In the genomic region with DNA sequence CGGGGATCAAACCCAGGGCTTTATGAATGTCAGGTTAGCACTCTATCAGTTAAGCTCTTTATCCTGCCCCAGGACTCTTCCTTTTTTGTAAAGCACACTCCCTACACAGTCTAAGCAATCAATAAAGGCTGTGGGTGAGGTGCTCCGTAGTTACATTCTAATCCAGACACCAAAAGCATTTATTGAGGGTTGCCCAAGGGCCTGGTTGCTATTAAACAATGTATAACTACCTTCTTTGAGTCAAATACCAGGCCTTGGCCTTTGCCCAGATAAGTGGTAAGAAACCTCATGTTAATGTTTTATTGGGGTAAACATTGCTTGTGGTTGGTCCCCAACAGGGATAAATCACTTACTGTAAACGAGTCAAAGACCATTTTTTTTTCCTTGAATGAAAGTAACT, we compare ENCODE assay signal across 17 mouse cellular contexts. TPM values are rescaled to one million over a fixed set of nuclear protein-coding genes. Genes with fewer than 3 reads are reported as not detected.
DNase-seq lines count a peak whose midpoint lies in the region; ATAC-seq and TF ChIP-seq lines count a peak whose summit lies in the region.
"Had no signal": no experiment of that assay in that cellular context is flagged by ENCODE, and none has a peak within 500 bp of the region (broad histone marks: within the 10 kb centered on the region; RNA-seq: fewer than 3 reads in every experiment).

No protein-coding gene starts in this region.

- no peak for TF ChIP-seq POLR2A in limb, embryonic 14.5 days (IDR thresholded peaks at IDR 0.05; ENCODE audit: borderline replicate concordance, extremely low read depth, insufficient read depth, insufficient read length)

- H3K27me3 ChIP-seq in kidney, postnatal 0 days (ENCODE audit: insufficient read depth, low read length), result no peaks in the 10 kb centered on the region
- H3K27me3 ChIP-seq in limb, embryonic 14.5 days (ENCODE audit: control insufficient read depth, insufficient read depth, low read length), result no peaks in the 10 kb centered on the region
- H3K27me3 ChIP-seq: hindbrain, embryonic 13.5 days; limb, embryonic 15.5 days had no signal

- H3K4me2 ChIP-seq in kidney, postnatal 0 days (ENCODE audit: low read length), result no peak overlapping the region
- no peak overlapping the region for H3K4me2 ChIP-seq in limb, embryonic 14.5 days (replicated peaks; ENCODE audit: low read depth, low read length, severe bottlenecking)
- H3K4me2 ChIP-seq: hindbrain, embryonic 13.5 days; limb, embryonic 15.5 days had no signal

- peak; percentile 82 for ATAC-seq in kidney, postnatal 0 days (replicated peaks; ENCODE audit: low FRiP score, low read depth)
- ATAC-seq in limb, embryonic 14.5 days (ENCODE audit: low FRiP score, low read depth), result no peak
- ATAC-seq in megakaryocyte-erythroid progenitor cell, adult 5-6 weeks (replicated peaks; ENCODE audit: low FRiP score, low TSS enrichment, poor library complexity, severe bottlenecking), result no peak
- ATAC-seq: activated CD4-positive, CD25-positive, alpha-beta regulatory T cell, adult 4 months had no signal

- H3K4me1 ChIP-seq in kidney, postnatal 0 days (replicated peaks; ENCODE audit: insufficient read depth, low read length), result no peaks in the 10 kb centered on the region
- peaks cover 11% of the 10 kb centered on the region for H3K4me1 ChIP-seq in limb, embryonic 14.5 days (ENCODE audit: control insufficient read depth, insufficient read depth, low read length)
- H3K4me1 ChIP-seq: hindbrain, embryonic 13.5 days had no signal

- no peaks in the 10 kb centered on the region for H3K9me3 ChIP-seq in kidney, postnatal 0 days (replicated peaks; ENCODE audit: low read length)
- no peaks in the 10 kb centered on the region for H3K9me3 ChIP-seq in limb, embryonic 14.5 days (ENCODE audit: control insufficient read depth, low read length)
- H3K9me3 ChIP-seq: hindbrain, embryonic 13.5 days; limb, embryonic 15.5 days; midbrain, embryonic 10.5 days had no signal

- WGBS in kidney, postnatal 0 days, result 31% methylated on average over 3 of the region's 3 CpGs
- 19% methylated on average over 3 of the region's 3 CpGs for WGBS in limb, embryonic 14.5 days

- H3K27ac ChIP-seq in kidney, postnatal 0 days, result peak overlapping the region; percentile 74
- no peak overlapping the region for H3K27ac ChIP-seq in limb, embryonic 14.5 days (replicated peaks; ENCODE audit: low read depth, low read length)
- H3K27ac ChIP-seq: hindbrain, embryonic 13.5 days; limb, embryonic 15.5 days; midbrain, embryonic 10.5 days had no signal

- H3K36me3 ChIP-seq in kidney, postnatal 0 days (ENCODE audit: insufficient read depth, low read length), result no peaks in the 10 kb centered on the region
- H3K36me3 ChIP-seq in limb, embryonic 14.5 days (ENCODE audit: control insufficient read depth, insufficient read depth, low read length), result no peaks in the 10 kb centered on the region
- H3K36me3 ChIP-seq: hindbrain, embryonic 13.5 days; limb, embryonic 15.5 days; midbrain, embryonic 10.5 days had no signal

- H3K4me3 ChIP-seq in kidney, postnatal 0 days (replicated peaks; ENCODE audit: low read depth, low read length), result no peak overlapping the region
- no peak overlapping the region for H3K4me3 ChIP-seq in limb, embryonic 14.5 days (replicated peaks; ENCODE audit: low read length)
- H3K4me3 ChIP-seq: hindbrain, embryonic 13.5 days; limb, embryonic 15.5 days; midbrain, embryonic 10.5 days had no signal

- TF ChIP-seq CTCF in kidney, postnatal 0 days (IDR thresholded peaks at IDR 0.05; ENCODE audit: low read depth), result no peak

- DNase-seq in forelimb bud, embryonic 11.5 days (ENCODE audit: low read depth, low spot score), result peak; percentile 53
- peak; percentile 86 for DNase-seq in kidney, adult 11 months
- DNase-seq in kidney, postnatal 0 days (ENCODE audit: low spot score), result peak; percentile 59
- peak; percentile 36 for DNase-seq in limb, embryonic 14.5 days (ENCODE audit: low spot score)
- no peak for DNase-seq in embryo, embryonic 10 days (ENCODE audit: low spot score)
- DNase-seq in gastrocnemius, adult 18-20 months (ENCODE audit: low spot score), result no peak
- DNase-seq in gastrocnemius, adult 8-10 months (ENCODE audit: low spot score in 2 of 2), result no peak
- DNase-seq: adrenal gland, postnatal 25 days; B cell, adult 2 months; cerebellum, adult 9-10 months; gastrocnemius, postnatal 36 days; right cerebral cortex, postnatal 14 days had no signal

- no peak overlapping the region for H3K9ac ChIP-seq in kidney, postnatal 0 days (ENCODE audit: low read depth, low read length)
- no peak overlapping the region for H3K9ac ChIP-seq in limb, embryonic 14.5 days (ENCODE audit: low read depth, low read length, severe bottlenecking)
- H3K9ac ChIP-seq: hindbrain, embryonic 13.5 days; limb, embryonic 15.5 days had no signal

RNA-seq across cellular contexts. Expression of a gene that starts 13.4 kb away (rescaled TPM):
- 88.4 and 90.3 TPM in 2 replicates for polyA plus RNA-seq in kidney, postnatal 0 days (2015; fragmentation: Nextera tagmentation; extraction: Ambion mirVana)
- polyA plus RNA-seq in limb, embryonic 14.5 days (2012; rRNA removed), result 99.8 and 102 TPM in 2 replicates
- polyA plus RNA-seq in limb, embryonic 14.5 days (2014; fragmentation: Nextera tagmentation; extraction: Ambion mirVana), result 77.3 and 81.3 TPM in 2 replicates
- 121 and 126 TPM in 2 replicates for total RNA-seq in megakaryocyte-erythroid progenitor cell, adult 5-6 weeks (2014; fragmentation: Nextera tagmentation)
- 174 and 179 TPM in 2 replicates for total RNA-seq in megakaryocyte-erythroid progenitor cell, adult 5-6 weeks (2017)
- 10 to 100 TPM; 42.4 to 45.3 TPM for total RNA-seq in gastrocnemius, adult 18-20 months (2021)
- total RNA-seq in gastrocnemius, adult 8-10 months (2022), result 10 to 100 TPM; 42.1 to 48.3 (median 46.0) TPM

Comparison
In these comparisons a context has a peak if more than half of its experiments do, and no peak if none do; other contexts are left out.
1. DNase-seq: peak in forelimb bud, embryonic 11.5 days (single experiment), kidney, adult 11 months (single experiment), kidney, postnatal 0 days (single experiment) and limb, embryonic 14.5 days (single experiment); none in embryo, embryonic 10 days (single experiment), gastrocnemius, adult 18-20 months (single experiment) and gastrocnemius, adult 8-10 months (0 of 2).